Mouse (Mus musculus) T-cell, adult 2 months (primary cell): ENCODE measurements around the gene Cdr2.
"Not testable (repeated sequence)": the region's sequence is repeated elsewhere in the genome, so short reads cannot be mapped to it uniquely, and the experiment has no call there.

Experiments used
- DNase-seq: peaks from one replicate; pipeline ENCODE4 v3.0.0; 2022; ENCODE audit warnings: low spot score

The Cdr2 gene

DNA sequence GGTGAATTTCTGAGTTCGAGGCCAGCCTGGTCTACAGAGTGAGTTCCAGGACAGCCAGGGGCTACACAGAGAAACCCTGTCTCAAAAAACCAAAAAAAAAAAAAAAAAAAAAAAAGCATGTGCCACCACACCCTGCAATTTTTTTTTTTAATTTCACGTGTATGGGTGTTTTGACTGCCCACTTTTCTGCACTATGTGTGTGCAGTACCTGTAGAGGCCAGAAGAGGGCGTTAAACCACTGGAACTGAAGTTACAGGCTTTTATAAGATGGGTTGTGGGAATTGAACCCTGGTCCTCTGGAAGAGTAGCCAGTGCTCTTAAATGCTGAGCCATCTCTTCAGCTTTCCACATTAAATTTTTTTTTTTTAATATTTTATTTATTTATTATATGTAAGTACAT, 71.9 kb downstream of the Cdr2 start:
- DNase-seq, result not testable (repeated sequence)
